Mouse (Mus musculus): ENCODE data around the gene Mpdu1. TPM values are rescaled to one million over a fixed set of nuclear protein-coding genes. Genes with fewer than 3 reads are reported as not detected.
A peak's percentile ranks its signal among the peaks of the same experiment; 100 is the strongest.

Gene Mpdu1
- polyA plus RNA-seq, 1 experiment, result 135 TPM

DNA sequence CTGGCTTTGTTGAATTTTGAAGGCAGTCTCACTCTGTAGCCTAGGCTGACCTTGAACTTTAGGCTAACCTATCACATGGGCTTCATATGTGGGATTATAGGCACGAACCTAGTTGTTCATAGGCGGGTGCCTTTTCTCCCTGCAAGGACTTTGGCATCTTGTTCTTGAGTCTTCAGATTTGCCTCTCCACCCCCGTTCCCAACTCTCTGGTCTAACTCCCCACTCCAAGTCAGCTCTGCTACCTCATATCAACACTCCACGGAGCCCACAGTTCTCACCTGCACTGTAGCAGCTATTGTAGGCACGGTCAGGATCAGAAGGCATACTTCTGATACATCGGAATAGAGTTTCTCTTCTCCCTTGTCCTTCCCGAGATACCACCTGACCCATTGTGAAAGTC, 21.1 kb upstream of the Mpdu1 start:
- TF ChIP-seq POLR2A (IDR thresholded peaks at IDR 0.05; ENCODE audit: low read depth, low read length), result no peak
- TF ChIP-seq CTCF (IDR thresholded peaks at IDR 0.05; ENCODE audit: extremely low read depth, insufficient read length, insufficient replicate concordance, low read depth, low read length), result no peak
- Histone ChIP-seq H3K27ac (ENCODE audit: insufficient read depth, low read depth, low read length) (peak overlapping the region; percentile 100), H3K27me3 (ENCODE audit: control insufficient read depth, insufficient read depth, low read length) (no peaks in the 10 kb centered on the region), H3K36me3 (ENCODE audit: control insufficient read depth, insufficient read depth, low read length) (peaks cover 9% of the 10 kb centered on the region), H3K4me3 (ENCODE audit: low read depth, low read length) (peak overlapping the region; percentile 67), H3K4me1 (ENCODE audit: control insufficient read depth, insufficient read depth, insufficient read length, low read length) (peaks cover 12% of the 10 kb centered on the region)
- WGBS, result 51% methylated on average over 7 of the region's 7 CpGs

GRCm38 (mm10) chr11:69682840-69683533, 20.5 kb upstream of the Mpdu1 start:
- WGBS, result 25% methylated on average over 12 of the region's 12 CpGs
- TF ChIP-seq CTCF (IDR thresholded peaks at IDR 0.05; ENCODE audit: extremely low read depth, insufficient read length, insufficient replicate concordance, low read depth, low read length) (peak; percentile 80; the same call in 1 of the 2 replicates), POLR2A (IDR thresholded peaks at IDR 0.05; ENCODE audit: low read depth, low read length) (no peak)
- Histone ChIP-seq H3K4me1 (ENCODE audit: control insufficient read depth, insufficient read depth, insufficient read length, low read length) (peaks cover 12% of the 10 kb centered on the region), H3K36me3 (ENCODE audit: control insufficient read depth, insufficient read depth, low read length) (peaks cover 14% of the 10 kb centered on the region), H3K4me3 (ENCODE audit: low read depth, low read length) (no peak overlapping the region), H3K27me3 (ENCODE audit: control insufficient read depth, insufficient read depth, low read length) (no peaks in the 10 kb centered on the region), H3K27ac (ENCODE audit: insufficient read depth, low read depth, low read length) (peak overlapping the region; percentile 100)

GRCm38 (mm10) chr11:69682209-69682839, 19.9 kb upstream of the Mpdu1 start:
- WGBS, result 12% methylated on average over 24 of the region's 24 CpGs
- Histone ChIP-seq H3K4me1 (ENCODE audit: control insufficient read depth, insufficient read depth, insufficient read length, low read length) (peaks cover 12% of the 10 kb centered on the region), H3K27me3 (ENCODE audit: control insufficient read depth, insufficient read depth, low read length) (no peaks in the 10 kb centered on the region), H3K36me3 (ENCODE audit: control insufficient read depth, insufficient read depth, low read length) (peaks cover 20% of the 10 kb centered on the region), H3K27ac (ENCODE audit: insufficient read depth, low read depth, low read length) (peak overlapping the region; percentile 86), H3K4me3 (ENCODE audit: low read depth, low read length) (peak overlapping the region; percentile 89)
- no peak for TF ChIP-seq CTCF (IDR thresholded peaks at IDR 0.05; ENCODE audit: extremely low read depth, insufficient read length, insufficient replicate concordance, low read depth, low read length)
- TF ChIP-seq POLR2A (IDR thresholded peaks at IDR 0.05; ENCODE audit: low read depth, low read length), result no peak

GRCm38 (mm10) chr11:69681314-69682208, 19.1 kb upstream of the Mpdu1 start, which contains the start of gene Senp3:
Gene Senp3 (minus strand): TSS chr11:69682084.
- H3K4me1 ChIP-seq (ENCODE audit: control insufficient read depth, insufficient read depth, insufficient read length, low read length), result peaks cover 5% of the 10 kb centered on the region
- TF ChIP-seq CTCF (IDR thresholded peaks at IDR 0.05; ENCODE audit: extremely low read depth, insufficient read length, insufficient replicate concordance, low read depth, low read length) (no peak), POLR2A (IDR thresholded peaks at IDR 0.05; ENCODE audit: low read depth, low read length) (peak; percentile 75)
- H3K27me3 ChIP-seq (ENCODE audit: control insufficient read depth, insufficient read depth, low read length), result no peaks in the 10 kb centered on the region
- peak within 1 kb of the TSS; percentile 100 for H3K27ac ChIP-seq (ENCODE audit: insufficient read depth, low read depth, low read length)
- WGBS, result under 1% methylated on average over 79 of the region's 80 CpGs
- peaks cover 24% of the 10 kb centered on the region for H3K36me3 ChIP-seq (ENCODE audit: control insufficient read depth, insufficient read depth, low read length)
- peak within 1 kb of the TSS; percentile 89 for H3K4me3 ChIP-seq (ENCODE audit: low read depth, low read length)

DNA sequence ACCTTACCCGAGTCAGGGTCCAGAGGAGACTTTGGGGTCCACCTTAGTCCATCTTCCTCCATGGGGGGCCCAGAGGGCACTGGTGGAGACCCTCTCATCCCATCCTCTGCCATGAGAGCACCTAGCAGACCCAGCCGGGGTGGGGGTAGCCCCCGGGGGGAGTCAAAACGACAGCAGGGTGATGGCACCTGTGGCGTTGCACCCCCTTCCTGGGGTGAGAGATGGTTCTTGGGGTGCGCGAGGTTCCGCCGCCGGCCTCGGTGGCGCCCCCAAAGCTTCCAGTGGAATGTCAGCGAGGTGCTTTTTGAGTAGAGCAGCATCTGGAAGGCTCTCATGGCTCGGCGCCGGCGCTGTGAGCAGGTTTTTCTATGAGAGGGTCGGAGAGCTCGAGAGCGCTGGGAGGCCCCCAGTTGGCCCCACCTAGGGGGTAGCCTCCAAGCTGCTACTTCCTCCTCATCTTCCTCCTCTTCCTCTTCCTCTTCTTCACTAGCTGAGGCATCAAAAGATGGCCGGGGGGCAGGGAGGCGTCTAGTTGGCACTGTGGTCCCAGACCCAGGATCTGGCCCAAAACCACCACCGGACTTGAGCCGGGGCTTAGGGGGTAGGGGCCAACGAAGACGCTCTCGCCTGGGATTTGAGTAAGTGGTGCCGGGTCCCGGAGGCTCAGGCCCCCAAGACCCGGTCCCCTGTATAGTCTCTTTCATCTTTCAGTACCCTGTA, 17.9 kb upstream of the Mpdu1 start:
- H3K4me1 ChIP-seq (ENCODE audit: control insufficient read depth, insufficient read depth, insufficient read length, low read length), result peaks cover under 1% of the 10 kb centered on the region
- H3K4me3 ChIP-seq (ENCODE audit: low read depth, low read length), result no peak overlapping the region
- TF ChIP-seq CTCF (IDR thresholded peaks at IDR 0.05; ENCODE audit: extremely low read depth, insufficient read length, insufficient replicate concordance, low read depth, low read length) (no peak), POLR2A (IDR thresholded peaks at IDR 0.05; ENCODE audit: low read depth, low read length) (no peak)
- H3K27me3 ChIP-seq (ENCODE audit: control insufficient read depth, insufficient read depth, low read length), result no peaks in the 10 kb centered on the region
- peaks cover 32% of the 10 kb centered on the region for H3K36me3 ChIP-seq (ENCODE audit: control insufficient read depth, insufficient read depth, low read length)
- no peak overlapping the region for H3K27ac ChIP-seq (ENCODE audit: insufficient read depth, low read depth, low read length)
- WGBS, result 89% methylated on average over 30 of the region's 30 CpGs

DNA sequence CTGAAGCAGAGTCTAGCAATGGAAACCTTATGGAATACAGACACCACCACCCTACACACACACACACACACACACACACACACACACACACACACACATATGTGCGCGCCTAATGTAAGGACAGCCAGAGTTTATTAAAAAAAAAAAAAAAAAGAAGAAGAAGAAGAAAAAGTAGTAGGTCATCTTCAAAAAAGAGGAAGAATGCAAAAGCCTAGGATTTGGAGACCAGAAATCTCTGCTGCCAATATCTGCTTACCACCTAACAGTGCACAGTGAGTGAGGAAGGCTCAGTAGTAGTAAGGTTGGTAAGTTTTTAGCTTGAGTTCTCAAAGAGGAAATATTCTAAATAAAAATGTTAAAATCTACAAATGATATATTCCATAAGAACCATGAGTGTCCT, 16.7 kb upstream of the Mpdu1 start:
- TF ChIP-seq CTCF (IDR thresholded peaks at IDR 0.05; ENCODE audit: extremely low read depth, insufficient read length, insufficient replicate concordance, low read depth, low read length) (no peak), POLR2A (IDR thresholded peaks at IDR 0.05; ENCODE audit: low read depth, low read length) (no peak)
- Histone ChIP-seq H3K27me3 (ENCODE audit: control insufficient read depth, insufficient read depth, low read length) (no peaks in the 10 kb centered on the region), H3K4me3 (ENCODE audit: low read depth, low read length) (no peak overlapping the region), H3K36me3 (ENCODE audit: control insufficient read depth, insufficient read depth, low read length) (peaks cover 37% of the 10 kb centered on the region), H3K4me1 (ENCODE audit: control insufficient read depth, insufficient read depth, insufficient read length, low read length) (no peaks in the 10 kb centered on the region; the same call in 1 of the 2 replicates), H3K27ac (ENCODE audit: insufficient read depth, low read depth, low read length) (no peak overlapping the region)
- 90% methylated on average over 2 of the region's 2 CpGs for WGBS

All from small intestine, adult 2 months (tissue).